Mouse (Mus musculus): ENCODE measurements around the gene Ttc7b. TPM values are rescaled to one million over a fixed set of nuclear protein-coding genes. Genes with fewer than 3 reads are reported as not detected.

The Ttc7b gene
- total RNA-seq, 1 experiment = 19.0 TPM

GRCm38 (mm10) chr12:100499469-100499868, 21.2 kb downstream of the Ttc7b start:
- DNase-seq (ENCODE audit: low read depth, low spot score) = no peak
- H3K4me3 ChIP-seq (ENCODE audit: insufficient read depth in 1 of 2, low read depth in 1 of 2, low read length in 2 of 2, poor library complexity in 1 of 2, severe bottlenecking in 1 of 2) = no peak overlapping the region
- TF ChIP-seq CHD2 (IDR thresholded peaks at IDR 0.05; ENCODE audit: low read depth, low read length) (no peak), ZNF384 (IDR thresholded peaks at IDR 0.05; ENCODE audit: low read depth, low read length) (no peak), HCFC1 (IDR thresholded peaks at IDR 0.05; ENCODE audit: borderline replicate concordance, insufficient read depth, low read length) (no peak), MAFK (IDR thresholded peaks at IDR 0.05; ENCODE audit: insufficient read depth, low read depth, low read length) (no peak), ZC3H11A (IDR thresholded peaks at IDR 0.05; ENCODE audit: borderline replicate concordance, low read depth, low read length) (no peak)
- H3K9ac ChIP-seq (ENCODE audit: insufficient read depth, low read depth, low read length, poor library complexity, severe bottlenecking) = no peak overlapping the region
- H3K9me3 ChIP-seq (ENCODE audit: control insufficient read depth, insufficient read depth, low read depth, low read length) = no peaks in the 10 kb centered on the region
- peaks cover 20% of the 10 kb centered on the region for H3K36me3 ChIP-seq (ENCODE audit: control insufficient read depth, insufficient read depth, low read length, poor library complexity, severe bottlenecking)
- in situ Hi-C loops (cut with MboI; ENCODE audit: low sequenced_read_pairs in 2 of 2, unreplicated experiment in 2 of 2) = no loop called here
- H3K27ac ChIP-seq (ENCODE audit: insufficient read depth, low read depth, low read length, poor library complexity, severe bottlenecking) = no peak overlapping the region
- peaks cover 0 to 6% of the 10 kb centered on the region in 2 experiments; a peak in 1 of 4 replicates for H3K4me1 ChIP-seq (ENCODE audit: control insufficient read depth in 2 of 2, insufficient read depth in 2 of 2, low read length in 2 of 2, poor library complexity in 1 of 2)

GRCm38 (mm10) chr12:100498006-100498405, 22.6 kb downstream of the Ttc7b start:
- Histone ChIP-seq H3K4me1 (ENCODE audit: control insufficient read depth in 2 of 2, insufficient read depth in 2 of 2, low read length in 2 of 2, poor library complexity in 1 of 2) (peaks cover 0 to 6% of the 10 kb centered on the region in 2 experiments; a peak in 1 of 4 replicates), H3K9me3 (ENCODE audit: control insufficient read depth, insufficient read depth, low read depth, low read length) (no peaks in the 10 kb centered on the region), H3K27ac (ENCODE audit: insufficient read depth, low read depth, low read length, poor library complexity, severe bottlenecking) (no peak overlapping the region), H3K9ac (ENCODE audit: insufficient read depth, low read depth, low read length, poor library complexity, severe bottlenecking) (no peak overlapping the region), H3K36me3 (ENCODE audit: control insufficient read depth, insufficient read depth, low read length, poor library complexity, severe bottlenecking) (peaks cover 25% of the 10 kb centered on the region), H3K4me3 (ENCODE audit: insufficient read depth in 1 of 2, low read depth in 1 of 2, low read length in 2 of 2, poor library complexity in 1 of 2, severe bottlenecking in 1 of 2) (no peak overlapping the region)
- TF ChIP-seq ZNF384 (IDR thresholded peaks at IDR 0.05; ENCODE audit: low read depth, low read length) = no peak
- TF ChIP-seq HCFC1 (IDR thresholded peaks at IDR 0.05; ENCODE audit: borderline replicate concordance, insufficient read depth, low read length) = no peak
- TF ChIP-seq MAFK (IDR thresholded peaks at IDR 0.05; ENCODE audit: insufficient read depth, low read depth, low read length) = no peak
- TF ChIP-seq CHD2 (IDR thresholded peaks at IDR 0.05; ENCODE audit: low read depth, low read length) = no peak
- TF ChIP-seq ZC3H11A (IDR thresholded peaks at IDR 0.05; ENCODE audit: borderline replicate concordance, low read depth, low read length) = no peak
- no peak for DNase-seq (ENCODE audit: low read depth, low spot score)
- in situ Hi-C loops (cut with MboI; ENCODE audit: low sequenced_read_pairs in 2 of 2, unreplicated experiment in 2 of 2) = no loop called here

- no peaks in the 10 kb centered on the region for H3K9me3 ChIP-seq (ENCODE audit: control insufficient read depth, insufficient read depth, low read depth, low read length)
- TF ChIP-seq ZC3H11A (IDR thresholded peaks at IDR 0.05; ENCODE audit: borderline replicate concordance, low read depth, low read length) (no peak), CHD2 (IDR thresholded peaks at IDR 0.05; ENCODE audit: low read depth, low read length) (no peak)
- in situ Hi-C loops (cut with MboI; ENCODE audit: low sequenced_read_pairs in 2 of 2, unreplicated experiment in 2 of 2) = no loop called here
- no peak overlapping the region for H3K4me3 ChIP-seq (ENCODE audit: insufficient read depth in 1 of 2, low read depth in 1 of 2, low read length in 2 of 2, poor library complexity in 1 of 2, severe bottlenecking in 1 of 2)
- H3K27ac ChIP-seq (ENCODE audit: insufficient read depth, low read depth, low read length, poor library complexity, severe bottlenecking) = no peak overlapping the region
- peaks cover 0 to 3% of the 10 kb centered on the region in 2 experiments; a peak in 1 of 4 replicates for H3K4me1 ChIP-seq (ENCODE audit: control insufficient read depth in 2 of 2, insufficient read depth in 2 of 2, low read length in 2 of 2, poor library complexity in 1 of 2)
- no peak for DNase-seq (ENCODE audit: low read depth, low spot score)
- H3K36me3 ChIP-seq (ENCODE audit: control insufficient read depth, insufficient read depth, low read length, poor library complexity, severe bottlenecking) = peaks cover 36% of the 10 kb centered on the region
- no peak overlapping the region for H3K9ac ChIP-seq (ENCODE audit: insufficient read depth, low read depth, low read length, poor library complexity, severe bottlenecking)
Observed at GRCm38 (mm10) chr12:100495083-100495482, 25.5 kb downstream of the Ttc7b start.

GRCm38 (mm10) chr12:100493211-100493610, 27.4 kb downstream of the Ttc7b start:
- no peak for TF ChIP-seq CHD2 (IDR thresholded peaks at IDR 0.05; ENCODE audit: low read depth, low read length)
- no peak for TF ChIP-seq ZNF384 (IDR thresholded peaks at IDR 0.05; ENCODE audit: low read depth, low read length)
- TF ChIP-seq HCFC1 (IDR thresholded peaks at IDR 0.05; ENCODE audit: borderline replicate concordance, insufficient read depth, low read length) = no peak
- TF ChIP-seq MAFK (IDR thresholded peaks at IDR 0.05; ENCODE audit: insufficient read depth, low read depth, low read length) = no peak

GRCm38 (mm10) chr12:100492676-100493075, 27.9 kb downstream of the Ttc7b start:
- in situ Hi-C loops (cut with MboI; ENCODE audit: low sequenced_read_pairs in 2 of 2, unreplicated experiment in 2 of 2) = no loop called here
- no peak for DNase-seq (ENCODE audit: low read depth, low spot score)
- TF ChIP-seq HCFC1 (IDR thresholded peaks at IDR 0.05; ENCODE audit: borderline replicate concordance, insufficient read depth, low read length) (no peak), ZC3H11A (IDR thresholded peaks at IDR 0.05; ENCODE audit: borderline replicate concordance, low read depth, low read length) (no peak), MAFK (IDR thresholded peaks at IDR 0.05; ENCODE audit: insufficient read depth, low read depth, low read length) (no peak)
- no peaks in the 10 kb centered on the region for H3K9me3 ChIP-seq (ENCODE audit: control insufficient read depth, insufficient read depth, low read depth, low read length)
- H3K9ac ChIP-seq (ENCODE audit: insufficient read depth, low read depth, low read length, poor library complexity, severe bottlenecking) = no peak overlapping the region
- H3K4me1 ChIP-seq (ENCODE audit: control insufficient read depth in 2 of 2, insufficient read depth in 2 of 2, low read length in 2 of 2, poor library complexity in 1 of 2) = no peaks in the 10 kb centered on the region
- no peak overlapping the region for H3K27ac ChIP-seq (ENCODE audit: insufficient read depth, low read depth, low read length, poor library complexity, severe bottlenecking)
- no peak overlapping the region for H3K4me3 ChIP-seq (ENCODE audit: insufficient read depth in 1 of 2, low read depth in 1 of 2, low read length in 2 of 2, poor library complexity in 1 of 2, severe bottlenecking in 1 of 2)
- peaks cover 25% of the 10 kb centered on the region for H3K36me3 ChIP-seq (ENCODE audit: control insufficient read depth, insufficient read depth, low read length, poor library complexity, severe bottlenecking)

More at GRCm38 (mm10) chr12:100493211-100493610, 27.4 kb downstream of the Ttc7b start:
- Histone ChIP-seq H3K27ac (ENCODE audit: insufficient read depth, low read depth, low read length, poor library complexity, severe bottlenecking) (no peak overlapping the region), H3K36me3 (ENCODE audit: control insufficient read depth, insufficient read depth, low read length, poor library complexity, severe bottlenecking) (peaks cover 25% of the 10 kb centered on the region), H3K4me1 (ENCODE audit: control insufficient read depth in 2 of 2, insufficient read depth in 2 of 2, low read length in 2 of 2, poor library complexity in 1 of 2) (no peaks in the 10 kb centered on the region), H3K9me3 (ENCODE audit: control insufficient read depth, insufficient read depth, low read depth, low read length) (no peaks in the 10 kb centered on the region), H3K4me3 (ENCODE audit: insufficient read depth in 1 of 2, low read depth in 1 of 2, low read length in 2 of 2, poor library complexity in 1 of 2, severe bottlenecking in 1 of 2) (no peak overlapping the region), H3K9ac (ENCODE audit: insufficient read depth, low read depth, low read length, poor library complexity, severe bottlenecking) (no peak overlapping the region)
- in situ Hi-C loops (cut with MboI; ENCODE audit: low sequenced_read_pairs in 2 of 2, unreplicated experiment in 2 of 2) = no loop called here
- no peak for DNase-seq (ENCODE audit: low read depth, low spot score)
